Mouse (Mus musculus) right cerebral cortex, postnatal 4 days (tissue): ENCODE results near the gene Hpcal1.
A peak's percentile ranks its signal among the peaks of the same experiment; 100 is the strongest.

ENCODE experiments used
- DNase-seq: peaks from one replicate; pipeline ENCODE4 v3.0.0-alpha.2; 2022

Hpcal1 gene

DNA sequence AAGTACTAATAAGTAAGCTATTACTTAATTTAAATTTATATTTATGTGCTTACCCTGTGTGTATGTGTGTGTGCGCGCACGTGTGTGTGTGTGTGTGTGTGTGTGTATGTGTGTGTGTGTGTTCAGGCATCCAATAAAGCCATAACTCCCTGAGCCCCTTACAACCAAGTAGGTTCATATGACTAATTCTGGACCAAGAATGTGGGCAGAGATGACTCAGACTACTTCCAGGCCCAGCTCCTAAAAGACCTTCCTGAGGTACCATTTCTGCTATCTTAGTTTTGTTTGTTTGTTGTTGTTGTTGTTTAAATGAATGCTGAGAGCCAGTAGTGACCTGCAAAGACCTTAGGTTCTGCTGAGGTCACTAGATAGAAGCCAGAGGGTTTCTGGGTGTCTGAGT, 1.7 kb upstream of the Hpcal1 start:
- no peak for DNase-seq

DNA sequence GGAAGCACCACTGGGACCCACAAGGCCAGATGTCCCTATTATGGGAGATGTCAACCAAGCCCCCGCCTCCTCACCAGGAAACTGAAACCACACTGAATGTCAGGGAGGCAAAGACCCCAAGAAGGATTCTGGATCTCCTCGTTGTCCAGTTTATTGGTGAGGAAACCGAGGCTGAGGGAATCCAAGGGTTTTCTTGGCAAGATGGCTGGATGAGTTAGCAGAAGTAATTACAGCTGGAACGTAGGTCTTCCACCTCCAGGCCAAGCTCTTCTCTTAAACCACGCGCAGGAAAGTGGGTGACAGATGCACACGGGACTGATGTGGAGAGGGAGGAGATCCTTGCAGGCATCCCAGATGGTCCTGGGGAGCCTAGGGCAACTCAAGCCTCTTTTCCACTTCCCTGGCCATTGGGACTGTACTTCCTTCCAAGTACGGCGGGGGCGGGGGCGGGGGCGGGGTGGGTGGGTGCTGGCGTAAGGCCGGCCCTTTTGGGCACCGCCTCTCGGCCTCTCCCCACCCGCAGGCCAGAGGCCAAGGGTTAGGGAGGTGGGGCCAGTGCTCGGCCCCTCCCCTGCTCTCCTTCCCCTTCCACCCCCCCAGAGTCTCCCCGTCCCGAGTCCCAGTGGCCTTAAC, 609 bp upstream of the Hpcal1 start:
- no peak for DNase-seq

DNA sequence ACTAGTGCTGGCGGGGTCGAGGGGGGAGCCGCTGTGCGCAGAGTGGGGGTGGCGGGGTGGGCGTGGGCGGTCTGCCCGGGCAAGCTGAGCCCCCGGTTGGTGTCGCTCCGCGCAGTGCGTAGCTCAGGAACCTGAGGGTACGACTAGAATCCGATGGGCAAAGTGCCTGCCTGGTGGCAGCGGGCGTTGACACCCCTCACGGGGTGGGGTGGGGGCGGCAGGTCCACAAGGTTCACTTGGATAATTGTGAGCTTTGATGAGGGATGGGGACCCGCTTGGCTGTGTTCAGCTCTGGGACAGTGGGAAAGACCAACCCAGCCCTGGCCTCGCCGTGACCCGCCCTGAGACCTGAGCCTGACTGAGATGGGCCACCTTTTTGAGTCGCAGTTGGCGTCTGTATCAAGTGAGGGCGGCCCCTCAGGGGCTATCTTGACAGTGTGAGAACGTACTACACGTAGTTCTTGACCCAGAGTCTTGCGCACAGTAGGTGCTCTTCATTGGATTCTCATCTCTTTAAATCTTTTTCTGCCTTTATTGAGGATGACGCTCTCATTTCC, 742 bp downstream of the Hpcal1 start:
- peak; percentile 33 for DNase-seq

DNA sequence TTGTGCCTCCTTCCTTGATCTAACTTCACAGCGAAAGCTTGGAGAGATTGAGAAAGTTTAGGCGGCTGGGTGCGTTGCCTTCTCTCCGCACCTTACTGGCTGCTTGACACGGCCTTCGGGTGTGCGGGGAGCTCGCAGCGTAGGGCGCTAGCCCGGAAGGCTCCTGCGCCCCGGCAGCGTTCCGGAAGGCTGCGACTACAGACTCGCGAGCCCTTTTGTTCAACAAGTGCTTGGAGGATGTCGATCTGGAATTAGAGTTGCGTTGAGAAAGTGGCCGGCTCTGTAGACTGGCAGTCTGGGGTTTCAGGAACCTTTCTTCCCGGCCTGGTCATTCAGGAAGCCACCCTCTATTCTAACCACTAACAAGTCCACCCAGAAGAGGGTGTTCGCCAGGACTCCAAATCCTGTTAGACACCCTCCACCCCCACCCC, 1.2 kb downstream of the Hpcal1 start:
- DNase-seq: peak; percentile 18

DNA sequence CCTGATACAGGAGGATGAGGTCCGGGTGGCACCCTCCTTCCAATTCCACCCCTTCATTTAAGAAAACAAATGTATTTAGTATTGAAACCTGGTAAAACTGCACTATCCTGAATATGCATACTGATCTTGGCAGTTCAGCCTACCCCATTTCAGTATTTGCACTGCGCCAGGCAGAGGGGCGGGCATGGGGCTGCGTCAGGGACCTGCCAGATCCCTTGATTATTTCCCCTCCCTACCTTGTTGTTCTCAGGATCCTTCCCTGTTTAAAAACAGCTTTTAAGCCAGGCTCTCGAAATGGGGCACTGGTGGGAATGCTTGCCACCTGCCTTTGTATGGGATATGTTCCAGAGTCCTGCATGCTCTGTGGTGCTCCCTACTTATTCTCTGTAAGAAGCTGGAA, 1.7 kb downstream of the Hpcal1 start:
- DNase-seq: no peak

DNA sequence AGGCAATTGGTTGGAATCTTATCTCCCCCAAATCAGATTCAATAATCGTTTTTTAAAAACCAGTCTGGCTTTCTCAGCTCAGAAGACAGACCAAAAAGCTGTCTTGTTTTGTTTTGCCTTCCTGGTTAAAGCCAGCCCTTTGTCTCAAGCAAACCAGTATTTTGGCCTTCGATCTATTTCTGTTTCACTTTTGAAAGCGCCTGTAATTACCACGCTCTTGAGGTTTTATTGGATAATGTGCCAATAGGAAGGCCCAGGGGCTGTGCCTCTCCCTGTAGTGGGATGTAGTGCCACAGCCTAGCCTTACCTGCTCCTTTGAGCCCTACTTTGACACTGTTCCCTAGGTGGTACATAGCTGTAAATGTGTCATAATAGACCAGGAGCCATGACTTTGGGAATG, 2.3 kb downstream of the Hpcal1 start:
- DNase-seq: no peak

DNA sequence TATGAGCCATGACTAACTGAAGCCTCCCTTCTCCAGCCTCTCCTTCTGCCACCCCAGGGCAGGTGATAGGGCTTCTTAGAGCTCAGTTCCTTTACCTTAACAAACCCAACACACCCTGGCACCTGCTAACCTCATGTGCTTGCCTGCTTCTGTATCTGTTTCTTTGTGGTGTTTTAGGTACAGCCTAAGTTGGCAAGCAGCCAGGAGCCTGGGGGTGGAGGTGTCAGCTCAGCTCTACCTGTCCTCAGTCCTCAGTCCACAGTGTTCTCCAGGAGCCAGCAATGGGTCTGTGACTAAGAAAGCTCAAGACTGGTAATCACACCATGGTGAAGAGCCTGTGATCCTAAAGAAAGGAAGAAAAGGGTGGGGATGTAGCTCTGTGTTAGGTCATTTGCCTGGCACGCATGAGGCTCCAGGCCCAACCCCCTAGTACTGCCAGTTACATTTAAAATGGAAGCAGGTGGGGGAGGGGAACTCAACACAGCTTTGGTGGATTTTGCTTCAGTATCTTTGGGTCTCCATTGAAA, 4.0 kb downstream of the Hpcal1 start:
- DNase-seq: no peak

DNA sequence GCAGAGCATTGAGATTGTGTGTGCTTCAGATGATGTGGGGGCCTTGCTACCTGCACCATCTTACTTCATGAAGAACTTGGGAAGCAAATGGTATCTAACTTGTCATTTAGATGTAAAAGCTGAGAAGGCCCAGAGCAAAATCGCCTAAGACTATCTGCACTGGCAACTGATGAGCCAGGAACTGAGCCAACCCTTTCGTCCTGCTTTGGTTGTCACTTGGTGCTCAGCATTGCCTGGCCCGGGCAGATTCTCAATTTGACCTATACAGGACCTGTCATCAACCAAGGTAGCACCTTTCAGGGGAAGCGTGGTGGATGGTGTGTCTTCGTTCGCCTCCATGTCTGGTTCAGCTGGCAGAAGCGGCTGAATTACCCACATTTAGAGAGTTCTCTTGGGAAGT, 5.7 kb downstream of the Hpcal1 start:
- DNase-seq: no peak

DNA sequence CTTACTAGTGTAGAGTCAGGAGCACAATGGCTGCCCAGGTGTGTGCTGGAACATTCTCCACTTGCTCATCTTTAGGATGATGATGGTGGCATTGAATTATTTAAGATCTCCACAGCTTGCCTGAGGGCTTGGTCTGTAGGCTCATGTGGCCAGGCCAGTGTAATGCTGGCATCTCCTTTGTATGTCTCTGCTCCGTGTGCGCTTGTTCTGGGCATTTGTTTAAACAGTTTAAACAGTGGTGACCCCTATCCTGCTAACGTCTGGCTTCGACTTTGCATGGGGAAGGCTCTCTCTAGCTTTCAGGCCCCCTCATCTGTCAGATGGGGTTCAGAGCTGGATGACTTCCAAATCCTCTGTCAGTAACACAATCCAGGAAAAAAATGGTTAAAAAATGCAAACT, 8.3 kb downstream of the Hpcal1 start:
- no peak for DNase-seq

DNA sequence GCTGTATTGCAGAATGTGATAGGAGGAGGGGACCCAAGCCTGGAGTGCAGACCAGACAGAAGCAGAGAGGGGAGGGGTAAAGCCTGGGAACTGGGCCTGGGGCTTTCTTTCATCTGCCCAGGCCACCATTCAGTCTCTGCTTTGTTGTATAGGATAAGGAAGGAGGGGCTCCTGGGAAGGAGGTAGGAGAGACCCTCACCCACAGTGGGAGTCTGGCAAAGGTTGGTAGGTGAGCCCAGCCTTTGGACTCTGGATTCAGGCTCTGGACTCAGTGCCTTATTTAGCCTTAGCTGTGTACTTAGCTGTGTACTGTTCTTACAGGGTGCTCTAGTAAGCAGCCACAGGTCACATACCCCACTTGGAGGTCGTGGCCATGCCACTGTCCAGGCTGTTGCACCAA, 8.8 kb downstream of the Hpcal1 start:
- DNase-seq: no peak

DNA sequence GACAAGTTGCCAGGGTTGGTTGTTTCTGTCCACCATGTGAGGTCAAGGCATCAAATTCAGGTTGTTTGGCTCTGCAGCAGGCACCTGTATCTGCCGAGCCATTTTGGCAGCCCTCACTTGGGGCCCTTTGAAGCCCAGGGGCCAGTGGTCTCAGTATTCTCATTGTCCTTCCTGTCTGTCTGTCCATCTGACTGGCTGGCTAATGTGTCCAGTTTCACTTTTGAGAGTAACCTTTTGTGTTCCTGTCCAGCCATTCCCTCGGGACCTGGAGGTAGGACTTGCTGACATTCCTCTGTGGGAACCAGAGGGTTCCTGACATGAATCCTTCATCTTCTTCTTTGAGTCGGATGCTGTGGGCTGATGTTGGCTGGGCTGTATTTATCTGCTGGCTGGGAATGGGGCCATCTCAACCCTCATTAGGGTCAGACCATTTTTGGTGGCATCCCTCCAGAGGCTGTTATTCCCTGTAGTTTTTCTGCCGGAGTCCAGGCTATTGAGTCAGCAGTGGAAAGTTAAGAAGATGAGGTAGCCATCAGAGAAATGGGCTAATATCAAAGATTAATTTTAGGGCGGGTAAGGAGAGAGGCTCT, 10.6 kb downstream of the Hpcal1 start:
- no peak for DNase-seq

DNA sequence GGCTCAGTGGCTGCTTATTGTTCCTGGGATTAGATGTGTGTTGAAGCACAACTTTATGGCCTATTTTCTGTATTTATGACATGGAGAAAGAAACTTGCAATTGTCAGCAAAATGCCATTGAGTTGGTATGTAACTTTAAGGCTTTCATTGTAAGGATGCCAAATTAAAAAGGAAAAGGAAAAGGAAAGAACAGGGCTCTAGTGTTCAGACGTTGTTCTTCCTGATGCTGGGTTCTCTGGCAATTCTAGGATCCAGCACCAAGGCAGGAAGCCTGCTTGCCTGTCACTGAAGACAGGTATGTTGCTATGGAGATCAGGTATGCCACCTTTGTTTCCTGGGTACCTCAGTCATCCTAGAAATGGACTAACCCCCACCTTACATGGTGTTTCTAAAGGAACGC, 11.1 kb downstream of the Hpcal1 start:
- DNase-seq: no peak

DNA sequence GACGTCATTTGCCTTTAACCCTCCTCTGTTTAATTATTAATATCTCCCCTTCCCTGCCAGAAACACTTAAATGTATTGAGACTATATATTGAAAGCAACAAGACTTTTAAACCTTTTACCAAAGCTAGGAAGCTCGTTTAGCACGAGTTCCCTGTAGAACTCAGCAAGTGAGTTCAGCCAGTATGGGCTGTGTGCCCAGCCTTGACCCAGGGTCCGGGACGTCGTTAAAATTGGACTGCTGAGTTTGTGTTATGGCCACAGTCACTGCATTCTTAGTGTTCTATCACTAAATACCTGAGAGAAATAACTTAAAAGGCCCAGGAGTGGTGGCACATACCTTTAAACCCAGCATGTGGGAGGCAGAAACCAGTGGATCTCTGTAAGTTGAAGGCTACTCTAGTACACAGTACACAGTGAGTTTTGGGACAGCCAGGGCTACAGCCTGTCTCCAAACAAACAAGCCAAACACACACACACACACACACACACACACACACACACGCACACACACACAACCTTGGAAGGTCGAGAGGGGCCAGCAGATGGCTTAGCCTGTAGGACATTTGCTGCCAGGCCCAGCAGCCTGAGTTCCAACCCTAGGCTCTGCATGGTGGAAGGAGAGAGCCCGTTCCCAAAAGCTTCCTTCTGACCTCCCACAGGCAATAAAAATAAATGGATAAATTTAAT, 11.7 kb downstream of the Hpcal1 start:
- no peak for DNase-seq

DNA sequence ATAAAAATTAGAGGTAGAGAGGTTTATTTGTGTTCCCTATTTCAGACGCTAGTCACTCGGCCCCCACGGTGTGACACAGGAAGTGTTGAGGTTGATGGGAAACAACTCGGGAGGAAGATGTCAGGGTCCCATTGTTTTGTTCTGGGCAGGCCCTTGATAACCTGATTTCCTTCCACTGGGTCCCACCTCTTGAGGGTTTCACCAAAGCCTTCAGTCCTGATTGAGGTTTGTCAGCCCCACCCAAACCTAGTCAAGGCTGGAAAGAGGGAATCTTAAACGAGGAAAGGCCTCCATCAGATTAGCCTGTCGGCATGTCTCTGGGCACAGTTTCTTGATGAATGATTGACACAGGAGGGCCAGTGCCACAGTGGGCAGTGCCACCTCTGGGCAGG, 12.3 kb downstream of the Hpcal1 start:
- no peak for DNase-seq

DNA sequence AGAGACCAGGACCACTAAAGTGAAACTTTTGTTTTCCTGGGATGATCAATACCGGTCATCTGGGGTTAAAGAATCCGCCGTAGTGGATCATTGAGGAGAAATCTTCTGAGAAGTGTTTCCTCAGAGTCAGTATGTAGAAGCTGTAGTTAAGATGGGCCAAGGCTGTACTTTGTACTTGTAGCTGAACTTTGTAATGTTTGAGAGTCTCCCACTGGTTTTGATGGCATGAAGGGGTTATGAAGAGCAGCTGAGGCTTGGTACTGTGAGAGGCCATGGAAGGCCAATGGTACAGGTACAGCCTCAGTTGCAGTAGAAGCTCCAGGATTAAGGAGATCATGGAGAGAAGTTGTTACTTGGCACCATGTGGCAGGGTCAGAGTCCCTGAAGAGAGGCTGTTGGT, 13.2 kb downstream of the Hpcal1 start:
- no peak for DNase-seq

DNA sequence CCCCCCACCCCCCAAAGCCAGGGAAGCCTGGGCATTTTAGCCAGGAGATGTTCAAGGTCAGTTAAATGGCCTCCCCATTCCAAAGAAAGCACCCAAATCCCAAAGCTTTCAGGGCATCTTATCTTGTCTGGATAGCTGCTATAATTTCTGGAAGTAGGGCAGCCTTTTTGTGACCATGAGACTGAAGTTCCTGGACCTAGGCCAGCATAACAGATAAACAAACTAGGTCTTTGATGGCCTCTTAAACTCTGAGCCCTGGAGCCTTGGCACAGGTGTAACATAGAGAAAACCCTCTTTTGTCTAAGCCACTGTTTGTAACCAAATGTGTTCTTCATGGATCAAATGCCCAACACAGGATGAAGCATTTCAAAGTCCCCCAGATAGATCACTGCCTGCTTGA, 16.8 kb downstream of the Hpcal1 start:
- no peak for DNase-seq

DNA sequence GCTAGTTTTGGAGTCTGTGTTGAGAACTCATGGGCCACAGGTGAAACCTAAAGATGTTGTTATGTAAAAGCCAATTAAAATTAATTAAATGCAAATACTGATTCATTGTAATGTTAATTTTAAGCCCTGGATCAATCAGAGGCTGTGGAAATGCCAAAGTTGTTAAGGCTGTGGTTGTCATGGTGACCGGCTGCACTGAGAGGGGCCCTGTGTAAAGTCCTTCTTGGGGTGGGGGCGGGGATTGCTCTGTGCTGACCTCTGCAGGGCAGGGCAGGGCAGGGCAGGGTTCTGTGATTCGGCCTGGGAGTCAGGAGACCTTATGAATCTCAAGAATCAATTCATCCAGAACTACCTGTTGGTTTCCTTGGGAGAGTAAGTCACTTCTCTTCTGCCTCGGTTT, 18.8 kb downstream of the Hpcal1 start:
- no peak for DNase-seq

DNA sequence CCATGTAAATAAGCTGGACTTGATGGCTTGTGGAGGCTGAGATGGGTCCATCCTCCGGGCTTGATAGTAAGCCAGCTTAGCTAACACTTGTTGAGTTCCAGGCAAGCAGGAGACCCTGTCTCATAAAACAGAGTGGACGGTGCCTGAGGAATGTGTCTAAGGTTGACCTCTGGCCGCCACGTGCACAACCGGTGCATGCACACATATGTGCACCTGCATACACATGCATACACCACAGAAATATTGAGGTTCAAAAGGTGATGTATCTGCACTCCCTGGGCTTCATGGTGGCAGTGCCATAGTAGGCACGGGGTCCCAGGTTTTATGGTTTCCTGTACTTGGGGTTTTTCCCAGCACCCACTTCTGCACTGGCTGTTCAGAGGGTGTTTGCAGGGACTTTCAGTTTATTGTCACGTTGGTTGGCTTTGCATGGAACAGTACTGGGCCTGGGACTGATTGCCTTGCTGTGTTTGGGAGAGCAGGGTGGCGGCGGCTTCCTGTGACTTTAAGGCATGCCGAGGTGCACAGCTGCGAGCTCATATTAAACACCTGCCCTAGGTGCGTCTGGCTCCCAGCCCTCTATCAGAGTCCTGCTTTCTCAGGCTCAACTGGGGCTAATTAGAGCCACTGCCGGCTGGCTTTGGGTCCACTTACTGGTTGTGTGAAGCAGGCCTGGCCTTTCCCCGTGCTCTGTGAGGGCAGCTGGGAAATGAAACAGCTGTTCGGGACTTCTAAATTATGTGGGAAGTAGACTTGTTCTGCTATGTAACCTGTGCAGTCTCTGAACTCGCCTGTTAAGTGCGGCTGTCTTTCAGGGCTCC, 19.5 kb downstream of the Hpcal1 start:
- DNase-seq: no peak

DNA sequence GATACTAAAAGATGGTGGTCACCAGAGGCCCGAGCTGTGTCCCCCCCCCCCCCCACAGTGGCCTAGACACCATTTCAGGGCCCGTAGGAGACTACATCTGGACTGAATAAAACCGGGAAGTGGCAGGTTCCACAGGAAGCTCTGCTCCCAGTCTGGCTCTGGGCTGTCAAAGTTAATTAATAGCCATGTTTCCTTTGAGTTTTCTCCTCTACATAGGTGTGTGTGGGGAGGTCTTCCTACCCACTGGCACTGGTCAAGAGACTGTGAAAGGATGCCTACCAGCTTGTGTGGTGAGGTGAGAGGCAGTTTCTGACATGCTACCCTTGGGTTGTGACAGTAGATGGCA, 20.1 kb downstream of the Hpcal1 start:
- DNase-seq: no peak

DNA sequence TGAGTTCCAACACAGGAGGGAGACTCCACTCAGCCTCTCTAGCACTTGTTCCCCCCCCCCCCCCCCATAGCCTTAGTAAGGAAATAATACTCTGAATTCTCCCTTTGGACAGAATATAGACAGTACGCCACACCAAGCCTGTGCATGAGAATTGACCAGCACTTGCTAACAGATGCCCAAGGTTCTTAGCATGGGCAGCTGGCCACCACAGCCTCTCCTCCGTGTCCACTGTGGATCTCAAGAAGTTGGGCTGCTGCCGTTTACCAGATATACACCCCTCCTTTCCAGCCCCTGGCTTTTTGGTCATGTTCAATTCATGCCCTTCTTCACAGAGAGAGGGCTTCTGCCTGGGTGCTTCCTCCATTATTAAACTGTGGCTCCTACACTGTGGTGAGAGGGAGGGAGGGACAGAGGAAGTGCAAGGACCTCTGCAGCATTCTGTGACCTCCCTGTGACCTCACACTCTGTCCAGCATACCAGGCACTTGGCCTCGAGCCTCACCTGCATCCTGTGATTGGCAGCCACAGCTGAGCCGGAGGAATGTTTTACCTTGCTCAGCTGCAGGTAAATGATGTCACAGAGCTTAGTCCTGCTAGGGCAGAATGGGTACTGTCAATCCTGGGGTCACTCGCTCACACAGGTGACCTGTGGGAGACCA, 21.2 kb downstream of the Hpcal1 start:
- no peak for DNase-seq

DNA sequence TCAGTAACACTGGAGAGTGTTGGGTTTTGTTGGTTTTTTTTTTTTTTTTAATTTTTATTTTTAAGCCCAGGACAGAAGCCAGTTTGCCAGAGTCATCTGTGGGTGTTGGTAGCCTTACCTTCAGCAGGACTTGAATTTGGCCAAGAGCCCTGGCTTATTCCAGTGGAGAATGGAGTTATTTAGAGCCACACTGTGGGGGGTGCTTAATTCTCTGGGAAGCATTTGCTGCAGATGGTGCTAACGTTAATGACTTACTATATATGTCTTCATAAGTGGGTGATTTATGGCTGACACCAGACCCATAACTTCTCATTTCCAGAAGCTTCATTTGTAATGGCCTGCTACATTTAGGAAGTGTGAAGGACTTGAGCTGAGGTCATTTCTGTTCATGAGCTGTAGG, 21.9 kb downstream of the Hpcal1 start:
- no peak for DNase-seq

DNA sequence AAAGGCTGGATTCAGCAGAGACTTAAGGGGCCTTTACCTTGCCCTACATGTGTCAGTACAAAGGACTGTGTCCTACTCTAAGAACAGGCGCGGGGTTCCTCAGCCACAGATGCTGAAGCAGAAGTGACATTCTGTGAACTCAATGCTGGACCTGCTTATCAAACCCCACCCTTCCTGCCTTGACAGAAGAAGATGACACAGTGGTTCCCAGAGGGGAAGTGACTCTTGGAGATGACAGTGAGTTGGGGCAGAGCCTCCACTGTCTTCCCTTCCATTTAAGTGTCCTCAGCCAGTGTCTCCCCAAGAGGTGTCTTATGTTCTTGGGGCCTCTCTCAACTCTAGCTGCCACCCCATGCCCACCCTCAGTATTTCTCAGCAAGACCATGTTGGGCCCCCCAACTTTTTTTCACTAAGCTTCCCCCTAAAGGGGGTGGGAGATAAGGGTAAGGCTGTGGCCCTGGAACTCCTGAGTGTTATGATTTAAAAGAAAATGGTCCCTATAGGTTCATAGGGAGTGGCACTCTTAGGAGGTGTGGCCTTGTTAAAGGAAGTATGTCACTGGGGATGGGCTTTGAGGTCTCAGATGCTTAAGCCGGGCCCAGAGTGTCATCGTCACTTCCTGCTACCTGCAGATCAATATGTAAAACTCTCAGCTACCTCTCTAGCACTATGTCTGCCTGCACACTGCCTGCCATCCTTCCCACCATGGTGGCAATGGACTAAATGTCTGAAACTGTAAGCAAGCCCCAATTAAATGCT, 25.2 kb downstream of the Hpcal1 start:
- no peak for DNase-seq
